7 mouse cellular contexts compared by ENCODE assay signal in the genomic region with DNA sequence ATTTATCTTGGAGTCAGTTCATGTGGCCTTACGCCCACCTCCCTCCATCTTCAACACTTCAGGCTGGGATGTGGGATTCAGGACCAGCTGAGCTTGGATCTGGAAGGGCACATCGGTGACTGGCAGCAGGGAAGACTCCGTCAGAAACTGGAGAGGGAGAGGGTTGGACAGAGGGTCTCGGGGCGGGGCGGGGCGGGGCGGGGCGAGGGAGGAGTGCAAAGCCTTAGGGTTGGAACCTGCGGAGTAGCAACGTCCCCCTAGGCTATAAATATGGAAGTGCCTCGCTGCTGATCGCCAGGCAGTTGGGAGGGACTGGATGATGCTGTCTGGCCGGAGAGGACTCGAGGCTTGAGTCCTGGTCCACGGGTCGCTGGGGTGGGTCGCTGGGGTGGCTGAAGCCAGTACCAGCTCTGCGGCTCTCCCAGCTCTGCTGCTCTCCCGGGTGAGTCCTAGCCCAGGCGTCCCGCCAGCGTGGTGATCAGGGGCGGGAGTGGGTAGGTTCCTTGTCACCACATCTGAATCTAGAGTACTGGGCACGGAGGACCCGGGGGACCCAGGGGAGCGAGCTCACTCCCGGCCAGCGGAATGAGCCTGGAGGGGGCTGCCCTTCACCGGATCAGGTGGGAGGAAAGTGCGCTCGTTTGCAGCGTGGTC. TPM values are rescaled to one million over a fixed set of nuclear protein-coding genes. Genes with fewer than 3 reads are reported as not detected.
DNase-seq lines count a peak whose midpoint lies in the region; ATAC-seq and TF ChIP-seq lines count a peak whose summit lies in the region.

A gene (plus strand): TSS at position 294 of the 654 bp plus-strand sequence.

- H3K9me3 ChIP-seq in hindbrain, embryonic 13.5 days = no peaks in the 10 kb centered on the region
- H3K9me3 ChIP-seq in stomach, postnatal 0 days (ENCODE audit: control insufficient read depth, low read length) = no peaks in the 10 kb centered on the region

- DNase-seq in WW6 (ENCODE audit: low read depth, low spot score) (peak; percentile 26), liver (peak; percentile 55)
- DNase-seq in gastrocnemius, adult 2 months = peak; percentile 76
- DNase-seq in neural tube, embryonic 10.5 days (ENCODE audit: extremely low spot score, low spot score) = peak; percentile 74
- peak; percentile 53 for DNase-seq in stomach, postnatal 0 days (ENCODE audit: low spot score)

- H3K4me2 ChIP-seq in hindbrain, embryonic 13.5 days = peak within 1 kb of the TSS; percentile 98
- peak within 1 kb of the TSS; percentile 82 for H3K4me2 ChIP-seq in stomach, postnatal 0 days (replicated peaks; ENCODE audit: low read depth)

- peaks cover 12% of the 10 kb centered on the region; the same call in 1 of the 2 replicates for H3K27me3 ChIP-seq in hindbrain, embryonic 13.5 days
- H3K27me3 ChIP-seq in stomach, postnatal 0 days (ENCODE audit: control insufficient read depth, insufficient read depth, low read length) = no peaks in the 10 kb centered on the region

- no peaks in the 10 kb centered on the region for H3K4me1 ChIP-seq in brown adipose tissue, adult 24 weeks (ENCODE audit: control insufficient read depth, insufficient read depth, insufficient read length, low read length)
- H3K4me1 ChIP-seq in hindbrain, embryonic 13.5 days (replicated peaks) = peaks cover 12% of the 10 kb centered on the region
- H3K4me1 ChIP-seq in stomach, postnatal 0 days (replicated peaks; ENCODE audit: control insufficient read depth, insufficient read depth) = no peaks in the 10 kb centered on the region

- WGBS in hindbrain, embryonic 13.5 days = 2% methylated on average over 33 of the region's 33 CpGs
- WGBS in stomach, postnatal 0 days = under 1% methylated on average over 33 of the region's 33 CpGs

- TF ChIP-seq CTCF in gastrocnemius, adult 2 months (IDR thresholded peaks at IDR 0.05) = no peak
- no peak for TF ChIP-seq CTCF in stomach, postnatal 0 days (IDR thresholded peaks at IDR 0.05; ENCODE audit: low read depth)

- H3K36me3 ChIP-seq in hindbrain, embryonic 13.5 days = no peaks in the 10 kb centered on the region
- no peaks in the 10 kb centered on the region for H3K36me3 ChIP-seq in stomach, postnatal 0 days (ENCODE audit: control insufficient read depth, insufficient read depth, low read length)

- intact Hi-C loops in gastrocnemius, adult 2 months (cut with DNase I) = no loop called here

- H3K4me3 ChIP-seq in brown adipose tissue, adult 24 weeks (ENCODE audit: insufficient read depth, low read depth, low read length) = peak within 1 kb of the TSS; percentile 60
- H3K4me3 ChIP-seq in gastrocnemius, adult 2 months = peak within 1 kb of the TSS; percentile 68
- H3K4me3 ChIP-seq in hindbrain, embryonic 13.5 days = peak within 1 kb of the TSS; percentile 54
- H3K4me3 ChIP-seq in stomach, postnatal 0 days (ENCODE audit: low read depth, low read length) = peak within 1 kb of the TSS; percentile 42

- ATAC-seq in hindbrain, embryonic 13.5 days (ENCODE audit: low FRiP score) = peak; percentile 94
- ATAC-seq in stomach, postnatal 0 days (ENCODE audit: low FRiP score, low TSS enrichment) = peak; percentile 76; the same call in 1 of the 2 replicates

- no peak for TF ChIP-seq EP300 in stomach, postnatal 0 days (optimal IDR thresholded peaks at IDR 0.05)

- H3K27ac ChIP-seq in brown adipose tissue, adult 24 weeks (replicated peaks; ENCODE audit: low read depth, low read length) = peak within 1 kb of the TSS; percentile 33; the same call in 1 of the 2 replicates
- peak within 1 kb of the TSS; percentile 80 for H3K27ac ChIP-seq in gastrocnemius, adult 2 months
- no peak within 1 kb of the TSS for H3K27ac ChIP-seq in hindbrain, embryonic 13.5 days
- H3K27ac ChIP-seq in stomach, postnatal 0 days (replicated peaks) = no peak within 1 kb of the TSS; the same call in 1 of the 2 replicates

- H3K9ac ChIP-seq in hindbrain, embryonic 13.5 days = peak within 1 kb of the TSS; percentile 70
- peak within 1 kb of the TSS; percentile 67 for H3K9ac ChIP-seq in stomach, postnatal 0 days (ENCODE audit: low read length)

RNA-seq across cellular contexts. Expression of the gene that starts here (rescaled TPM):
- 2.1 and 5.4 TPM in 2 replicates for polyA plus RNA-seq in brown adipose tissue, adult 24 weeks (2012; ENCODE audit: insufficient read depth, insufficient read length, missing spikeins)
- total RNA-seq in gastrocnemius, adult 2 months (2021) = 1 to 10 TPM; 4.0 to 5.0 TPM
- polyA plus RNA-seq in hindbrain, embryonic 13.5 days (2015; fragmentation: Nextera tagmentation; extraction: Ambion mirVana) = 0.40 and 1.3 TPM in 2 replicates
- polyA plus RNA-seq in stomach, postnatal 0 days (2015; fragmentation: Nextera tagmentation; extraction: Ambion mirVana) = 1.6 and 2.6 TPM in 2 replicates

Comparison
In these comparisons a context has a peak if more than half of its experiments do, and no peak if none do; other contexts are left out.
1. DNase-seq: peak in every context shown above with its lines; median percentile 76 in gastrocnemius, adult 2 months; 74 in neural tube, embryonic 10.5 days; 55 in liver; 53 in stomach, postnatal 0 days; 26 in WW6.
2. H3K27ac ChIP-seq: peak in brown adipose tissue, adult 24 weeks (single experiment) and gastrocnemius, adult 2 months (single experiment); none in hindbrain, embryonic 13.5 days (single experiment) and stomach, postnatal 0 days (single experiment).
3. Peak in every context shown above with its lines, with median percentiles within 50 percentile points of each other: H3K4me3 ChIP-seq.